Mouse (Mus musculus): ENCODE results near the gene Slc2a4.

Gene Slc2a4

GRCm38 (mm10) chr11:69948066-69948762 lies at the start of gene Slc2a4:
TSS of gene Slc2a4 (minus strand) at chr11:69948188.
- DNase-seq (ENCODE audit: low read depth, low spot score): peak; percentile 87

- DNase-seq (ENCODE audit: low read depth, low spot score): peak; percentile 88
Observed at GRCm38 (mm10) chr11:69997070-69997509, 49.1 kb upstream of the Slc2a4 start.

GRCm38 (mm10) chr11:69996161-69997061 lies 48.4 kb upstream of the Slc2a4 start:
- peak; percentile 80 for DNase-seq (ENCODE audit: low read depth, low spot score)

GRCm38 (mm10) chr11:69995391-69995960 lies 47.5 kb upstream of the Slc2a4 start, which contains the start of gene Phf23:
TSS of gene Phf23 (plus strand) at chr11:69995777.
- peak; percentile 99 for DNase-seq (ENCODE audit: low read depth, low spot score)

- DNase-seq (ENCODE audit: low read depth, low spot score): no peak
Observed at GRCm38 (mm10) chr11:69994401-69995090, 46.6 kb upstream of the Slc2a4 start.

- DNase-seq (ENCODE audit: low read depth, low spot score): no peak
Observed at GRCm38 (mm10) chr11:69992932-69993331, 44.9 kb upstream of the Slc2a4 start.

GRCm38 (mm10) chr11:69992396-69992795 lies 44.4 kb upstream of the Slc2a4 start:
- DNase-seq (ENCODE audit: low read depth, low spot score): no peak

- no peak for DNase-seq (ENCODE audit: low read depth, low spot score)
Observed at GRCm38 (mm10) chr11:69991711-69992110, 43.7 kb upstream of the Slc2a4 start.

GRCm38 (mm10) chr11:69990850-69991691 lies 43.1 kb upstream of the Slc2a4 start, which contains the start of gene Gabarap:
TSS of gene Gabarap (plus strand) at chr11:69991143.
- DNase-seq (ENCODE audit: low read depth, low spot score): peak; percentile 98

- no peak for DNase-seq (ENCODE audit: low read depth, low spot score)
Observed at GRCm38 (mm10) chr11:69989949-69990348, 42.0 kb upstream of the Slc2a4 start.

- DNase-seq (ENCODE audit: low read depth, low spot score): no peak
Observed at GRCm38 (mm10) chr11:69984431-69984830, 36.4 kb upstream of the Slc2a4 start.

- no peak for DNase-seq (ENCODE audit: low read depth, low spot score)
Observed at GRCm38 (mm10) chr11:69983377-69983776, 35.4 kb upstream of the Slc2a4 start.

- no peak for DNase-seq (ENCODE audit: low read depth, low spot score)
Observed at GRCm38 (mm10) chr11:69982877-69983276, 34.9 kb upstream of the Slc2a4 start.

- DNase-seq (ENCODE audit: low read depth, low spot score): no peak
Observed at GRCm38 (mm10) chr11:69982225-69982624, 34.2 kb upstream of the Slc2a4 start, which contains the start of gene Elp5. TSS of gene Elp5 (minus strand) at chr11:69982517.

GRCm38 (mm10) chr11:69981141-69981762 lies 33.3 kb upstream of the Slc2a4 start, which contains the start of gene Ctdnep1:
TSS of gene Ctdnep1 (plus strand) at chr11:69981156.
- DNase-seq (ENCODE audit: low read depth, low spot score): peak; percentile 76

- DNase-seq (ENCODE audit: low read depth, low spot score): peak; percentile 95
Observed at GRCm38 (mm10) chr11:69980196-69981140, 32.5 kb upstream of the Slc2a4 start.

- DNase-seq (ENCODE audit: low read depth, low spot score): peak; percentile 41
Observed at GRCm38 (mm10) chr11:69979827-69980195, 31.8 kb upstream of the Slc2a4 start.

GRCm38 (mm10) chr11:69976271-69976670 lies 28.3 kb upstream of the Slc2a4 start:
- no peak for DNase-seq (ENCODE audit: low read depth, low spot score)

- DNase-seq (ENCODE audit: low read depth, low spot score): no peak
Observed at GRCm38 (mm10) chr11:69974907-69975306, 26.9 kb upstream of the Slc2a4 start.

Measured in CD4-positive helper T cell, adult 2 months (primary cell).